Mouse (Mus musculus): ENCODE results near the gene Actl10. TPM values are rescaled to one million over a fixed set of nuclear protein-coding genes. Genes with fewer than 3 reads are reported as not detected.
A peak's percentile ranks its signal among the peaks of the same experiment; 100 is the strongest.

Actl10 gene
- polyA plus RNA-seq (2012; ENCODE audit: insufficient read depth, insufficient read length, low replicate concordance, missing spikeins), result not detected in 2 replicates

DNA sequence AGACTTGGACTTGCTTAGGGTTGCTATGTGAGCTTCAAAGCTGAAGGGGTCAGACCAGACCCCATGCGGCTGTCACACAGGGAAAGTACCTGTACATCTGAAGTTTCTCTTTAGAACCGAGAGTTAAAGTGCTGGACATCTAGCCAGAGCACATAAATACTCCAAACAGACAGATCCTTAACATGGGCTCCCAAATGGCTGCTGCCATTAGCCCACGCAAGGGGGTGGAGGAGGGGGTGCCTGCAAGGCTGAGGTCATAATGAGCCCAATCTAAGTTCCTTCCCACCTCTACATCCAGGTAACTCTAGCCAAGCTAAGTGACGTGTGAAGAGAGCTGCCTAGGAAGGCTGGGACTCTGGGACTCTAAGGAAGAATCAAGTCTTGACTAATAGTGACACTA lies at the start of gene Actl10:
Gene Actl10, plus strand, starts transcription at position 301 of the 400 bp plus-strand sequence.
- WGBS, result 91% methylated on average over 4 of the region's 4 CpGs
- no peak within 1 kb of the TSS; the same call in 1 of the 2 replicates for H3K27ac ChIP-seq (ENCODE audit: insufficient read depth, low read depth, low read length)
- H3K4me1 ChIP-seq (ENCODE audit: control insufficient read depth, insufficient read depth, low read length), result peaks cover 55% of the 10 kb centered on the region
- no peak for TF ChIP-seq POLR2A (IDR thresholded peaks at IDR 0.05; ENCODE audit: insufficient read depth, low read depth, low read length)
- no peak for TF ChIP-seq CTCF (IDR thresholded peaks at IDR 0.05; ENCODE audit: insufficient read depth, low read depth, low read length)
- 0 out of 2 replicates have a peak within 1 kb of the TSS, but pooled peaks have one; percentile 10 for H3K4me3 ChIP-seq (ENCODE audit: insufficient read depth, low read depth, low read length)

DNA sequence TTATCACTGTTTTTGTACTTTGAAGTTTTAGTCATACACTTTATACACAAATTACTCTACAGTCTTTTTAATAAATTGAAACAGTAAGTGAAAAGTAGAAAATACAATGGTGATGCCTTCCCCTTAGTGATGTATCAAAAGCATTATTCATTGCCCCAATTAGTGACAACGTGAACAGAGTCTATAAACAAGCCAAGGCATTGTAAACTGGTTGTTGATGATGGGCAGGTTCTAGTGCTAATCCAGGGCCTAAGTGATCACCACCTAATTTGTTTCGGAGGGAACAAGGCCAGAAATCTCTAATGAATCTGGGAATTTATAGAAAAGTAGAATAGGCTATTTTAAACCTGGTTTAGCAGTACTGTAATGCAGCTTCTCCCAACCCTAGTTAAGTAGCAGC lies 44.5 kb upstream of the Actl10 start:
- Histone ChIP-seq H3K27ac (ENCODE audit: insufficient read depth, low read depth, low read length) (no peak overlapping the region), H3K4me3 (ENCODE audit: insufficient read depth, low read depth, low read length) (no peak overlapping the region), H3K4me1 (ENCODE audit: control insufficient read depth, insufficient read depth, low read length) (peaks cover 7% of the 10 kb centered on the region)
- TF ChIP-seq POLR2A (IDR thresholded peaks at IDR 0.05; ENCODE audit: insufficient read depth, low read depth, low read length), result no peak
- no peak for TF ChIP-seq CTCF (IDR thresholded peaks at IDR 0.05; ENCODE audit: insufficient read depth, low read depth, low read length)
- 32% methylated on average over 2 of the region's 2 CpGs for WGBS

DNA sequence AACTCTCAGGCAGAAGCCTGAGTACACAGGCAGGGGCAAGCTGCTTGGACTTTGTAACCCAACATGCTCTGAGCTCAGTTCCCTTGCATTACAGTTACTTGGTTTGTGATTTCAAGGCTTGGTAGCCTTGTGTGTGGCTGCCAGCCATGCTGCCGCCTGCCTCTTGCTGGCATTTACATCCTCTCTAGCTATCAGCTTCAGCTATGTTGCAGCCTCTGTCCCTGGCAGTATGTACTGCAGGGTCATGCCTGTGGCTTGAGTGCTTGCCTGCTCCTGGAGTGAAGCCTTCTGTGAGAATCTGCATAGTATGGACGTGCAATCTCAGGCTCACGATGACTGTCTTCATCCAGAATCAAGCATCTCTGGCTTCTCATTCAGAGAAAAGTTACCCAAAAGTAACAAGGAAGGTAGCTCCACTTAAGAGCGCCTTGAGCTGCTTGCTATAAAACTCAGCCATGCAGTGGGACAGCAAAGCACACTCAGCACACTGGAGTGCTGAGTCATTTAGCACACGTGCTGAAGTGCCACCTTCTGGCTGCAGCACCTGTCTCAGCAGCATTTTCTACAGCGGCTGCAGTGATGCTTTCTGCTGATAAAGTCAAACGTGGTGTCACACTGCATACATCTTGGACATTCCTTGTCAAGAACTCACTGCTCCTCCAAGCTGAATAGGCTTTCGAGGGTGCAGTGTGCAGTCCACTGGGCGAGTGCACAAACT lies 43.9 kb upstream of the Actl10 start:
- 0 out of 2 replicates have a peak overlapping the region, but pooled peaks have one; percentile 12 for H3K27ac ChIP-seq (ENCODE audit: insufficient read depth, low read depth, low read length)
- TF ChIP-seq CTCF (IDR thresholded peaks at IDR 0.05; ENCODE audit: insufficient read depth, low read depth, low read length) (no peak), POLR2A (IDR thresholded peaks at IDR 0.05; ENCODE audit: insufficient read depth, low read depth, low read length) (no peak)

DNA sequence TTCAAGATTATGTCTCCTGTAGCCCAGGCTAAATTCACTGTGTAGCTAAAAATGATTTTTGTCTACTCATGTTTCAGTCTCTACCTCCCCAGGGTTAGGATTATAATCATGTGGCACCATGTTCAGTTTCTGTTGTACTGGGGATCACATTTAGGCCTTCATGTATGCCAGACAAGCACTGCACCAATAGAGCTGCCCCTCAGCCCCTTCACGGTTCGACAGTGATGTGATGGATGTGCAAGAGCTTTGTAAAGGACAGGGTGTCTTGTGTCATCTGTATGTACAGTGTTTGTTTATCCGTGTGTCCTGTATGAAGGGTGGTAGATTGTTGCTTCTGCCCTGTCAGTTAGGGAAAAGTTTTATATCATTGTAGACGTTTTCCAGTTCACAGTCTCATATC lies 43.1 kb upstream of the Actl10 start:
- TF ChIP-seq POLR2A (IDR thresholded peaks at IDR 0.05; ENCODE audit: insufficient read depth, low read depth, low read length) (no peak), CTCF (IDR thresholded peaks at IDR 0.05; ENCODE audit: insufficient read depth, low read depth, low read length) (no peak)
- Histone ChIP-seq H3K27ac (ENCODE audit: insufficient read depth, low read depth, low read length) (no peak overlapping the region), H3K4me1 (ENCODE audit: control insufficient read depth, insufficient read depth, low read length) (peaks cover 7% of the 10 kb centered on the region), H3K4me3 (ENCODE audit: insufficient read depth, low read depth, low read length) (no peak overlapping the region)
- whole genome bisulfite sequencing, result 82% methylated on average over 4 of the region's 4 CpGs

More for the DNA sequence above, 43.9 kb upstream of the Actl10 start:
- peaks cover 7% of the 10 kb centered on the region for H3K4me1 ChIP-seq (ENCODE audit: control insufficient read depth, insufficient read depth, low read length)
- 54% methylated on average over 9 of the region's 9 CpGs for WGBS
- no peak overlapping the region for H3K4me3 ChIP-seq (ENCODE audit: insufficient read depth, low read depth, low read length)

DNA sequence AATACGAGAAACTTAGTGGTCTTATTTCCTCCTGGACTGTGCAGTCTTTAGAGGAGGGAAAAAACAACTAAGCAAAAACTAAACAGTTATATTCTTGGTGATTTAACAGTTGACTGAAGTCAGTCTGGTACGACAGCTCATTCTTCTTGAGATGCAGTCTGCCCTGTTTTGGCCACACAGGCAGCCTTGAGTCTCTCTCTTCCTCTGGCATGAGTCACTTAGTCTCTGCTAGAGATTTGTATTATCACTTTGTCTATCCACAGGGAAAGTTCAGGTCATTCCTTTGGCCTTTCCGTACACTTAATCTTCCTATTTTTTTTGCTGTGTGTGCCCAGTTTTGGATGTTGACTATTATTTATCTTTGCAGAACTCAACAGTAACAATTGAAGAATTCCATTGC lies 41.4 kb upstream of the Actl10 start:
- H3K4me3 ChIP-seq (ENCODE audit: insufficient read depth, low read depth, low read length), result no peak overlapping the region
- H3K4me1 ChIP-seq (ENCODE audit: control insufficient read depth, insufficient read depth, low read length), result peaks cover 7% of the 10 kb centered on the region
- no peak overlapping the region for H3K27ac ChIP-seq (ENCODE audit: insufficient read depth, low read depth, low read length)
- TF ChIP-seq CTCF (IDR thresholded peaks at IDR 0.05; ENCODE audit: insufficient read depth, low read depth, low read length), result no peak
- TF ChIP-seq POLR2A (IDR thresholded peaks at IDR 0.05; ENCODE audit: insufficient read depth, low read depth, low read length), result no peak
- WGBS, result 66% methylated on average over 3 of the region's 3 CpGs

DNA sequence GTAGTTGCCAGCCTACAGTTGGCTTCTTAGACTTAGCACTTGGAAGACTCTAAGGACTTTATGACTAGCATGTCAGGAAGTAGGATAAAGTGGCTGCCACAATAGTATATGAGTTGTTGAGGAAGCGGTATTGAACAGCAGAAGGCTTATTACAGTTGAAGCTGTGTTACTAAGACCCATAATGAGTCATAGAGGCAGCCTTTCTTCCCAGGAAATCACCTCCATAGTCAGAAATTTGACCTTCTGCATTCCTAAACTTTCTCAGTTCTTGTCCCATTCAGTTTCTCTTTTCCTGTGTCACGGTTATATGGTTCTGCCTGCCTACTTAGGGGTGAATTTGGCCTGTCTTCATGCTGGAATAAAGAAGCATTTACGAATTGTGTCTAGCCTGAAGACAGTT lies 34.6 kb upstream of the Actl10 start:
- no peak for TF ChIP-seq CTCF (IDR thresholded peaks at IDR 0.05; ENCODE audit: insufficient read depth, low read depth, low read length)
- no peak for TF ChIP-seq POLR2A (IDR thresholded peaks at IDR 0.05; ENCODE audit: insufficient read depth, low read depth, low read length)
- H3K4me1 ChIP-seq (ENCODE audit: control insufficient read depth, insufficient read depth, low read length), result no peaks in the 10 kb centered on the region
- no peak overlapping the region for H3K4me3 ChIP-seq (ENCODE audit: insufficient read depth, low read depth, low read length)
- H3K27ac ChIP-seq (ENCODE audit: insufficient read depth, low read depth, low read length), result no peak overlapping the region
- 67% methylated on average over 3 of the region's 3 CpGs for WGBS

DNA sequence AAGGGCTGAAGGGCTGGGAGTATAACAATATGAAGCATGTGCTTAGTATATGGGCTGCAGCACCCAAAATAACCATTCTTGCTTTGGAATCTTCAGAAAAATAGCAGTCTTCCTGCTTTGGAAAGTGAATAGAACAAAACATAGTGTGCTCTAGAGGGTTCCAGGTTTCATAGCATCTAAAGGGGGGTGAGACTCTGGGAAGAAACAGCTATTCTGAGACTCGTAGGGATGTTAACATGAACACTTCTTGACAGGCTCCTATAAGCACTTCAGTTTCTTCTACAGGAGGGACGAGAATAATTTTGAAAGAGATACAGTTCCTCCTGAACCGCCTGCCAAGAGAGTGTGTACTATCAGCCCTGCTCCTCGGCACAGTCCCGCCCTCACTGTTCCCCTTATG lies 34.2 kb upstream of the Actl10 start:
- TF ChIP-seq CTCF (IDR thresholded peaks at IDR 0.05; ENCODE audit: insufficient read depth, low read depth, low read length) (no peak), POLR2A (IDR thresholded peaks at IDR 0.05; ENCODE audit: insufficient read depth, low read depth, low read length) (no peak)
- H3K27ac ChIP-seq (ENCODE audit: insufficient read depth, low read depth, low read length), result no peak overlapping the region
- WGBS, result 67% methylated on average over 5 of the region's 5 CpGs
- H3K4me1 ChIP-seq (ENCODE audit: control insufficient read depth, insufficient read depth, low read length), result no peaks in the 10 kb centered on the region
- H3K4me3 ChIP-seq (ENCODE audit: insufficient read depth, low read depth, low read length), result no peak overlapping the region

DNA sequence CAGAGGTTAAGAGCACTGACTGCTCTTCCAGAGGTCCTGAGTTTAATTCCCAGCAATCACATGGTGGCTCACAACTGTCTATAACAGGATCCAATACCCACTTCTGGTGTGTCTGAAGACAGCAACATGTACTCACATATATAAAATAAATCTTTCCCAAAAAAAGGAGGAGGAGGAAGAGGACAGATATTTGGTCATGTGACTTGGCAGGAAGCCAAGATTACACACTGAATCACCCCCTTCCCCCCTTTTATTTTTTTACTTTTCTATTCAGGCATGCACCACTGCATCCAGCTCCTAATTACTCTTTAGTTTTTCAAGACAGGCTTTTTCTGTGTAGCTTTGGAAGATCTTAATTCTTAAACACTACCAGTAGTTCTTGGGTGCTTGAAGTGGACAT lies 30.1 kb upstream of the Actl10 start:
- H3K4me1 ChIP-seq (ENCODE audit: control insufficient read depth, insufficient read depth, low read length), result no peaks in the 10 kb centered on the region
- no peak overlapping the region for H3K27ac ChIP-seq (ENCODE audit: insufficient read depth, low read depth, low read length)
- TF ChIP-seq POLR2A (IDR thresholded peaks at IDR 0.05; ENCODE audit: insufficient read depth, low read depth, low read length) (no peak), CTCF (IDR thresholded peaks at IDR 0.05; ENCODE audit: insufficient read depth, low read depth, low read length) (no peak)
- no peak overlapping the region for H3K4me3 ChIP-seq (ENCODE audit: insufficient read depth, low read depth, low read length)

DNA sequence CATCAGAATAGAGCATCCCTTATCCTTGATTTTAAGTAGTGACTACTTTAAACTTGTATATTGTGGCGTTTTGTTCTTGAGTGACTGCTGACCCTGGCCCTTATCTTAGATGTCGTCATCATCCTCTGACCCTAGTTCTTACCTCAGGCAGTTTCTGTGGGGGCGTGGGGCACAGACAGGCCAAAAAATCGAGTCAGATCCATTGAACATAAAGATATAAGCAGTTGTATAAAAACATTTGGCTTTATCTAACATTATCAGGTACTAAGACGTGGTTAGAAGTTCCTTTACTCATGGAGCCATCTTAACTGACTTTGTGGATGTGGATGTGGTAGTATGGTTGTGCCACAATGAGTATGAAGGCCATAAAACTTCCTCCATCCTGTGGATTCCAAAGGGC lies 29.2 kb upstream of the Actl10 start:
- TF ChIP-seq POLR2A (IDR thresholded peaks at IDR 0.05; ENCODE audit: insufficient read depth, low read depth, low read length) (no peak), CTCF (IDR thresholded peaks at IDR 0.05; ENCODE audit: insufficient read depth, low read depth, low read length) (no peak)
- Histone ChIP-seq H3K27ac (ENCODE audit: insufficient read depth, low read depth, low read length) (no peak overlapping the region), H3K4me3 (ENCODE audit: insufficient read depth, low read depth, low read length) (no peak overlapping the region), H3K4me1 (ENCODE audit: control insufficient read depth, insufficient read depth, low read length) (no peaks in the 10 kb centered on the region)
- 96% methylated on average over 5 of the region's 5 CpGs for WGBS

Measured in olfactory bulb, adult 2 months (tissue).